Mouse (Mus musculus) heart, postnatal 0 days (tissue): ENCODE results near the gene Tbck.

Experiments
- CTCF ChIP-seq: IDR thresholded peaks from 2 replicates; pipeline ENCODE4 v1.5.1; 2016; ENCODE audit warnings: antibody characterized with exemption, control low read depth, low read depth
- EP300 ChIP-seq: IDR thresholded peaks from 2 replicates; pipeline ENCODE4 v1.6.1; 2016; ENCODE audit warnings: antibody characterized with exemption, low read depth

GRCm38 (mm10) chr3:132883256-132883655 lies 199.3 kb downstream of the Tbck start:
- TF ChIP-seq EP300 (no peak), CTCF (no peak)
